Mouse (Mus musculus) heart, adult 2 months (tissue): ENCODE results near the gene Dppa5a. TPM values are rescaled to one million over a fixed set of nuclear protein-coding genes. Genes with fewer than 3 reads are reported as not detected.

ENCODE experiments used
- DNase-seq, 2 experiments: peaks; one replicate each; pipeline ENCODE4 v3.0.0; 2021
- H3K27ac ChIP-seq: fragments of 200-600 bp; 2 replicates; pipeline ENCODE4 v1.8.1; 2022
- H3K27me3 ChIP-seq: fragments of 200-500 bp; 2 replicates; pipeline ENCODE4 v1.6.1; 2012; ENCODE audit warnings: mild to moderate bottlenecking, low read length, inconsistent platforms, mixed read lengths; ENCODE audit not compliant: control insufficient read depth, insufficient read depth
- H3K36me3 ChIP-seq: fragments of 200-500 bp; 2 replicates; pipeline ENCODE4 v1.6.1; 2012; ENCODE audit warnings: low read length, inconsistent platforms; ENCODE audit not compliant: control insufficient read depth, insufficient read depth
- H3K4me1 ChIP-seq: fragments of 200-500 bp; 2 replicates; pipeline ENCODE4 v1.6.1; 2011; ENCODE audit warnings: low read length; ENCODE audit not compliant: control insufficient read depth, insufficient read depth
- H3K4me3 ChIP-seq: fragments of 200-600 bp; 2 replicates; pipeline ENCODE4 v1.8.1; 2022
- H3K79me2 ChIP-seq: fragments of 200-500 bp; replicated peaks from 2 replicates; pipeline ENCODE4 v1.6.1; 2012; ENCODE audit warnings: mild to moderate bottlenecking, inconsistent platforms, low read length, moderate library complexity, mixed read lengths; ENCODE audit not compliant: control insufficient read depth, insufficient read depth
- H3K9ac ChIP-seq: fragments of 200-500 bp; 2 replicates; pipeline ENCODE4 v1.6.1; 2012; ENCODE audit warnings: low read depth, mild to moderate bottlenecking, control low read depth, inconsistent platforms, low read length, mixed read lengths
- CTCF ChIP-seq: fragments of 200-600 bp; IDR thresholded peaks from 2 replicates; pipeline ENCODE4 v1.8.1; 2022; ENCODE audit warnings: antibody characterized with exemption, mild to moderate bottlenecking, moderate library complexity
- EP300 ChIP-seq: fragments of 200-500 bp; IDR thresholded peaks from 2 replicates; pipeline ENCODE4 v1.6.1; 2011; ENCODE audit warnings: low read depth, low read length, control low read depth; ENCODE audit not compliant: insufficient read depth
- POLR2A ChIP-seq: fragments of 200-500 bp; IDR thresholded peaks from 2 replicates; pipeline ENCODE4 v1.6.1; 2011; ENCODE audit warnings: mild to moderate bottlenecking, low read depth, low read length, control low read depth; ENCODE audit not compliant: insufficient read depth
- WGBS: fragments of 180-500 bp; shearing (Covaris S2); methylation state at CpG from one replicate; pipeline ENCODE4 v1.1.7; 2018; 5-methylcytosine and 5-hydroxymethylcytosine counted together
- intact Hi-C: fragments of 180-260 bp; cut with DNase I; formaldehyde crosslinking; loops from one replicate; pipeline ENCODE4 v1.15.1; 2025
- polyA plus RNA-seq: library from polyadenylated mRNA; depleted of rRNA; stranded (reverse); fragments of >200 nt; gene quantifications from 2 replicates; pipeline ENCODE4 v1.2.3, GENCODE M21; 2012
- total RNA-seq, 2 experiments: library from RNA; stranded (reverse); gene quantifications; 2 replicates each; pipeline ENCODE4 v1.2.3; 2021

Gene Dppa5a
- total and polyA plus RNA-seq, 3 experiments: not detected

GRCm38 (mm10) chr9:78369786-78370185, 1.8 kb upstream of the Dppa5a start:
- H3K79me2 ChIP-seq: no peaks in the 10 kb centered on the region
- TF ChIP-seq POLR2A (no peak), CTCF (no peak), EP300 (no peak)
- no peak overlapping the region for H3K4me3 ChIP-seq
- no peaks in the 10 kb centered on the region for H3K4me1 ChIP-seq
- DNase-seq: no peak
- WGBS: 89% methylated on average over 7 of the region's 7 CpGs
- no peaks in the 10 kb centered on the region for H3K27me3 ChIP-seq
- no peak overlapping the region for H3K27ac ChIP-seq
- no peaks in the 10 kb centered on the region for H3K36me3 ChIP-seq
- intact Hi-C loops: no loop called here
- H3K9ac ChIP-seq: no peak overlapping the region

- H3K9ac ChIP-seq: no peak overlapping the region
- DNase-seq: no peak
- WGBS: 94% methylated on average over 2 of the region's 2 CpGs
- no peaks in the 10 kb centered on the region for H3K79me2 ChIP-seq
- no peaks in the 10 kb centered on the region for H3K36me3 ChIP-seq
- H3K4me1 ChIP-seq: no peaks in the 10 kb centered on the region
- TF ChIP-seq CTCF (no peak), EP300 (no peak), POLR2A (no peak)
- intact Hi-C loops: no loop called here
- H3K27ac ChIP-seq: no peak overlapping the region
- no peaks in the 10 kb centered on the region for H3K27me3 ChIP-seq
- no peak overlapping the region for H3K4me3 ChIP-seq
Measured at GRCm38 (mm10) chr9:78369349-78369748, 1.4 kb upstream of the Dppa5a start.

GRCm38 (mm10) chr9:78368671-78369293, 805 bp upstream of the Dppa5a start:
- no peak for DNase-seq
- no peaks in the 10 kb centered on the region for H3K36me3 ChIP-seq
- H3K9ac ChIP-seq: no peak overlapping the region
- H3K27me3 ChIP-seq: no peaks in the 10 kb centered on the region
- no peak overlapping the region for H3K4me3 ChIP-seq
- intact Hi-C loops: no loop called here
- H3K79me2 ChIP-seq: no peaks in the 10 kb centered on the region
- no peaks in the 10 kb centered on the region for H3K4me1 ChIP-seq
- 66% methylated on average over 3 of the region's 3 CpGs for WGBS
- H3K27ac ChIP-seq: no peak overlapping the region
- TF ChIP-seq EP300 (no peak), POLR2A (no peak), CTCF (no peak)

- H3K27me3 ChIP-seq: no peaks in the 10 kb centered on the region
- no peaks in the 10 kb centered on the region for H3K79me2 ChIP-seq
- no peak for DNase-seq
- no peaks in the 10 kb centered on the region for H3K4me1 ChIP-seq
- 63% methylated on average over 13 of the region's 13 CpGs for WGBS
- no peak overlapping the region for H3K27ac ChIP-seq
- H3K36me3 ChIP-seq: no peaks in the 10 kb centered on the region
- TF ChIP-seq CTCF (no peak), EP300 (no peak), POLR2A (no peak)
- intact Hi-C loops: no loop called here
- no peak overlapping the region for H3K4me3 ChIP-seq
- H3K9ac ChIP-seq: no peak overlapping the region
Measured at GRCm38 (mm10) chr9:78365850-78366544, 2.0 kb downstream of the Dppa5a start.

- TF ChIP-seq POLR2A: no peak
- TF ChIP-seq EP300: no peak
- no peak for TF ChIP-seq CTCF
- no peak for DNase-seq
- Histone ChIP-seq H3K79me2 (no peaks in the 10 kb centered on the region), H3K27ac (no peak overlapping the region), H3K9ac (no peak overlapping the region), H3K4me1 (no peaks in the 10 kb centered on the region), H3K4me3 (no peak overlapping the region), H3K27me3 (no peaks in the 10 kb centered on the region), H3K36me3 (no peaks in the 10 kb centered on the region)
- 83% methylated on average over 6 of the region's 6 CpGs for WGBS
- intact Hi-C loops: no loop called here
Measured at GRCm38 (mm10) chr9:78364701-78365100, 3.3 kb downstream of the Dppa5a start.

- DNase-seq: no peak
- Histone ChIP-seq H3K27me3 (no peaks in the 10 kb centered on the region), H3K36me3 (no peaks in the 10 kb centered on the region), H3K79me2 (no peaks in the 10 kb centered on the region), H3K4me1 (no peaks in the 10 kb centered on the region), H3K9ac (no peak overlapping the region), H3K4me3 (no peak overlapping the region), H3K27ac (no peak overlapping the region)
- TF ChIP-seq EP300: no peak
- TF ChIP-seq POLR2A: no peak
- no peak for TF ChIP-seq CTCF
- intact Hi-C loops: no loop called here
- WGBS: 35% methylated on average over 6 of the region's 6 CpGs
Measured at GRCm38 (mm10) chr9:78363374-78363773, 4.6 kb downstream of the Dppa5a start.
